Mouse (Mus musculus) lung, postnatal 0 days (tissue): ENCODE data around the gene Slc12a3. TPM values are rescaled to one million over a fixed set of nuclear protein-coding genes. Genes with fewer than 3 reads are reported as not detected.

Experiments
- ATAC-seq: fragments of 200-750 bp; cut with Nextera tagmentation; 2 replicates; pipeline ENCODE4 v1.8.0; 2017; ENCODE audit warnings: moderate library complexity
- DNase-seq: peaks from one replicate; pipeline ENCODE4 v3.0.0-alpha.2; 2016; ENCODE audit warnings: low spot score
- H3K27ac ChIP-seq: fragments of 300-500 bp; sonication (generic); 2 replicates; pipeline ENCODE4 v1.5.1; 2014; ENCODE audit warnings: antibody characterized with exemption, mild to moderate bottlenecking, low read length, mixed read lengths
- H3K27me3 ChIP-seq: fragments of 300-500 bp; sonication (generic); replicated peaks from 2 replicates; pipeline ENCODE4 v1.6.1; 2014; ENCODE audit warnings: low read length, mixed read lengths; ENCODE audit not compliant: insufficient read depth
- H3K36me3 ChIP-seq: fragments of 300-500 bp; sonication (generic); 2 replicates; pipeline ENCODE4 v1.6.1; 2014; ENCODE audit warnings: low read length, mixed read lengths; ENCODE audit not compliant: insufficient read depth
- H3K4me1 ChIP-seq: fragments of 300-500 bp; sonication (generic); 2 replicates; pipeline ENCODE4 v1.6.1; 2014; ENCODE audit warnings: antibody characterized with exemption, low read depth, low read length, mixed read lengths; ENCODE audit not compliant: insufficient read depth
- H3K4me2 ChIP-seq: fragments of 300-500 bp; sonication (generic); replicated peaks from 2 replicates; pipeline ENCODE4 v1.6.1; 2014; ENCODE audit warnings: low read depth, mild to moderate bottlenecking, low read length, moderate library complexity, mixed read lengths
- H3K4me3 ChIP-seq: fragments of 300-500 bp; sonication (generic); 2 replicates; pipeline ENCODE4 v1.5.1; 2014; ENCODE audit warnings: low read depth, low read length
- H3K9ac ChIP-seq: fragments of 300-500 bp; sonication (generic); replicated peaks from 2 replicates; pipeline ENCODE4 v1.6.1; 2014; ENCODE audit warnings: low read depth, mild to moderate bottlenecking
- H3K9me3 ChIP-seq: fragments of 300-500 bp; sonication (generic); 2 replicates; pipeline ENCODE4 v1.6.1; 2016; ENCODE audit warnings: low read length, mixed read lengths
- CTCF ChIP-seq: IDR thresholded peaks from 2 replicates; pipeline ENCODE4 v1.5.1; 2016; ENCODE audit warnings: antibody characterized with exemption, mild to moderate bottlenecking
- EP300 ChIP-seq: IDR thresholded peaks from 2 replicates; pipeline ENCODE4 v1.6.1; 2016; ENCODE audit warnings: antibody characterized with exemption, mild to moderate bottlenecking, control low read depth
- WGBS: fragments of 180-500 bp; shearing (Covaris S2); extraction: QIAGEN DNeasy Blood & Tissue Kit; methylation state at CpG from one replicate; pipeline ENCODE4 v1.1.7; 2014; 5-methylcytosine and 5-hydroxymethylcytosine counted together
- polyA plus RNA-seq: library from polyadenylated mRNA; unstranded; fragments of >200 nt; fragmentation: Nextera tagmentation; extraction: Ambion mirVana; gene quantifications from 2 replicates; pipeline ENCODE4 v1.2.1, GENCODE M21; 2015

Slc12a3 gene
- polyA plus RNA-seq, 1 experiment from 2014 or later: 0.12 TPM

GRCm38 (mm10) chr8:94342691-94343090 lies 13.7 kb downstream of the Slc12a3 start:
- ATAC-seq (no peak), DNase-seq (no peak)
- no peak overlapping the region for H3K4me2 ChIP-seq
- H3K4me1 ChIP-seq: no peaks in the 10 kb centered on the region
- H3K9ac ChIP-seq: no peak overlapping the region
- no peaks in the 10 kb centered on the region for H3K9me3 ChIP-seq
- no peaks in the 10 kb centered on the region for H3K36me3 ChIP-seq
- WGBS: 84% methylated on average over 10 of the region's 10 CpGs
- H3K4me3 ChIP-seq: no peak overlapping the region
- H3K27me3 ChIP-seq: no peaks in the 10 kb centered on the region
- H3K27ac ChIP-seq: no peak overlapping the region
- no peak for TF ChIP-seq EP300
- no peak for TF ChIP-seq CTCF

GRCm38 (mm10) chr8:94343290-94343689 lies 14.3 kb downstream of the Slc12a3 start:
- Histone ChIP-seq H3K4me2 (no peak overlapping the region), H3K36me3 (no peaks in the 10 kb centered on the region), H3K9ac (no peak overlapping the region), H3K9me3 (no peaks in the 10 kb centered on the region), H3K27me3 (no peaks in the 10 kb centered on the region), H3K4me1 (no peaks in the 10 kb centered on the region), H3K4me3 (no peak overlapping the region), H3K27ac (no peak overlapping the region)
- DNase-seq (peak; percentile 95), ATAC-seq (peak; percentile 78)
- 9% methylated on average over 6 of the region's 6 CpGs for WGBS
- TF ChIP-seq CTCF (peak; percentile 95), EP300 (peak; percentile 64; the same call in 1 of the 2 replicates)

GRCm38 (mm10) chr8:94343778-94344320 lies 14.8 kb downstream of the Slc12a3 start:
- Histone ChIP-seq H3K9ac (no peak overlapping the region), H3K9me3 (no peaks in the 10 kb centered on the region), H3K4me3 (no peak overlapping the region), H3K36me3 (no peaks in the 10 kb centered on the region), H3K27me3 (no peaks in the 10 kb centered on the region), H3K27ac (no peak overlapping the region), H3K4me2 (no peak overlapping the region), H3K4me1 (no peaks in the 10 kb centered on the region)
- DNase-seq (no peak), ATAC-seq (peak; percentile 34)
- 86% methylated on average over 11 of the region's 11 CpGs for WGBS
- TF ChIP-seq EP300 (no peak), CTCF (no peak)

GRCm38 (mm10) chr8:94345657-94346056 lies 16.7 kb downstream of the Slc12a3 start:
- 78% methylated on average over 4 of the region's 4 CpGs for WGBS
- H3K4me3 ChIP-seq: no peak overlapping the region
- ATAC-seq: no peak

GRCm38 (mm10) chr8:94346264-94346663 lies 17.3 kb downstream of the Slc12a3 start:
- H3K4me1 ChIP-seq: no peaks in the 10 kb centered on the region
- no peak overlapping the region for H3K4me2 ChIP-seq
- H3K9me3 ChIP-seq: no peaks in the 10 kb centered on the region
- WGBS: 89% methylated on average over 13 of the region's 13 CpGs
- no peak for ATAC-seq
- no peak overlapping the region for H3K4me3 ChIP-seq
- no peaks in the 10 kb centered on the region for H3K36me3 ChIP-seq
- no peak overlapping the region for H3K27ac ChIP-seq
- TF ChIP-seq EP300 (no peak), CTCF (no peak)
- no peaks in the 10 kb centered on the region for H3K27me3 ChIP-seq
- DNase-seq: no peak
- no peak overlapping the region for H3K9ac ChIP-seq

More at GRCm38 (mm10) chr8:94345657-94346056, 16.7 kb downstream of the Slc12a3 start:
- no peaks in the 10 kb centered on the region for H3K36me3 ChIP-seq
- H3K4me1 ChIP-seq: no peaks in the 10 kb centered on the region
- no peak overlapping the region for H3K27ac ChIP-seq
- H3K9me3 ChIP-seq: no peaks in the 10 kb centered on the region
- no peak for TF ChIP-seq CTCF
- TF ChIP-seq EP300: no peak
- no peak overlapping the region for H3K9ac ChIP-seq
- no peak overlapping the region for H3K4me2 ChIP-seq
- DNase-seq: no peak
- no peaks in the 10 kb centered on the region for H3K27me3 ChIP-seq

- Histone ChIP-seq H3K4me3 (no peak overlapping the region), H3K27me3 (no peaks in the 10 kb centered on the region), H3K4me1 (no peaks in the 10 kb centered on the region), H3K27ac (no peak overlapping the region), H3K36me3 (no peaks in the 10 kb centered on the region), H3K9me3 (no peaks in the 10 kb centered on the region), H3K4me2 (no peak overlapping the region), H3K9ac (no peak overlapping the region)
- DNase-seq: peak; percentile 58
- WGBS: 36% methylated on average over 9 of the region's 9 CpGs
- TF ChIP-seq CTCF (no peak), EP300 (no peak)
- peak; percentile 55 for ATAC-seq
These were observed 19.4 kb downstream of the Slc12a3 start for GRCm38 (mm10) chr8:94348425-94348824.
